Mouse (Mus musculus): ENCODE results near the gene Dclk3.
A peak's percentile ranks its signal among the peaks of the same experiment; 100 is the strongest.

The Dclk3 gene

GRCm38 (mm10) chr9:111491280-111491679 is 52.4 kb downstream of the Dclk3 start:
- DNase-seq, result no peak

- peak; percentile 55 for DNase-seq
Measured at GRCm38 (mm10) chr9:111493490-111493889, 54.6 kb downstream of the Dclk3 start.

GRCm38 (mm10) chr9:111495561-111495960 is 56.7 kb downstream of the Dclk3 start:
- peak; percentile 79 for DNase-seq

- DNase-seq, result peak; percentile 78
Measured at GRCm38 (mm10) chr9:111497074-111497811, 58.4 kb downstream of the Dclk3 start.

- DNase-seq, result no peak
Measured at GRCm38 (mm10) chr9:111500211-111500610, 61.3 kb downstream of the Dclk3 start.

GRCm38 (mm10) chr9:111506075-111506474 is 67.2 kb downstream of the Dclk3 start:
- DNase-seq, result no peak

- no peak for DNase-seq
Measured at GRCm38 (mm10) chr9:111514586-111515473, 75.9 kb downstream of the Dclk3 start.

- no peak for DNase-seq
Measured at GRCm38 (mm10) chr9:111515536-111515935, 76.7 kb downstream of the Dclk3 start.

GRCm38 (mm10) chr9:111522226-111522625 is 83.3 kb downstream of the Dclk3 start:
- DNase-seq, result no peak

GRCm38 (mm10) chr9:111523111-111523510 is 84.2 kb downstream of the Dclk3 start:
- no peak for DNase-seq

GRCm38 (mm10) chr9:111523871-111524270 is 85.0 kb downstream of the Dclk3 start:
- no peak for DNase-seq

GRCm38 (mm10) chr9:111534744-111535423 is 96.0 kb downstream of the Dclk3 start:
- no peak for DNase-seq

GRCm38 (mm10) chr9:111535445-111536064 is 96.7 kb downstream of the Dclk3 start:
- DNase-seq, result no peak

All from retina, postnatal 1 day (tissue).